Mouse (Mus musculus) ES-Bruce4 (cell line): Measurements from ENCODE around the gene Pja2.

Experiments used
- CTCF ChIP-seq: IDR thresholded peaks from one replicate; pipeline ENCODE4 v1.8.1; 2011; ENCODE audit warnings: low read depth, low read length
- POLR2A ChIP-seq: IDR thresholded peaks from one replicate; pipeline ENCODE4 v1.8.1; 2011; ENCODE audit warnings: low read length; ENCODE audit not compliant: insufficient read depth

GRCm38 (mm10) chr17:64241544-64242292, 90.0 kb downstream of the Pja2 start:
- TF ChIP-seq CTCF (no peak), POLR2A (no peak)
